Mouse (Mus musculus): Measurements from ENCODE around the gene Crebrf. TPM values are rescaled to one million over a fixed set of nuclear protein-coding genes. Genes with fewer than 3 reads are reported as not detected.

The Crebrf gene
- 61.7 TPM for polyA plus RNA-seq (2015; fragmentation: Illumina TruSeq; extraction: RNeasy Lipid Tissue Mini Kit (QIAGEN cat#74804); ENCODE audit: insufficient read depth, low replicate concordance)

GRCm38 (mm10) chr17:26715271-26715758 is at the start of gene Crebrf:
Gene Crebrf, plus strand, starts transcription at chr17:26715650.

DNA sequence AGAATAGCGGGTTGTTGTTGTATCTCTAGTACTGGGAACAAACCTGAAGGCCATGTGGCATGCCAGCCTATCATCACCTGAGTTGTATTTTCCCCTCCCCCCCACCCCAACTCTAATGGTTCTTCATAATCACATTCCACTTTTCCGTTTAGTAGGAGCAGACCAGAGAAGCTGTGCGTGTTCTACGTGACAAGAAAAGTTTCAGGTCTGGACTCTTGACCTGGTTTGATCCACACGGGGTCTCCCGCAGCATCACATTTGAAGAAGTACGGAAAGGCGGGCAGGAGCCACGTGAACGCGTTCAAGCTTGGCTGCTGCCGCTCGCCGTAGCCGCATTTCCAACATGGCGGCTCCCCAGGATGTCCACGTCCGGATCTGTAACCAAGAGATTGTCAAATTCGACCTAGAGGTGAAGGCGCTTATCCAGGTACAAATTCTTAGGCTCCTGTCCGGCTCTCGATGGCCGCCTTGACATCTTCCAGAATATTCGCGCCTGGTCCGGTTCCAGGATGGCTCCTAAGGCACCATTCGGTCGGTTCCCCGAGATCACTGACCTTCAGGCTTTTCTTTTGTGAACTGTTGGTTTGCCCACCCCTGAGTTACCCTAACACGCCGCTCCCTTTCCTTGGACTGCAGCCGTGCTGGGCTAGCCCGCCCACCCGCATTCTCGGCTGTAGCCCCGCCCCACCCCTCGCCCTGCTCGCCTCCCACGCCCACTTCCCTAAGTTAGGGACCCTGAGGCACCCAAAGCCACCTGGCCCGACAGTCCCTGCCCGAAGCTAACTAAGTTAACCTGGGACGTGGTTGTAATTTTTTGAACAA is 65.5 kb downstream of the Crebrf start, which contains the start of gene Bnip1:
TSS of gene Bnip1 (plus strand) at position 317 of the 822 bp plus-strand sequence.

Other genes starting within 250 kb of the Crebrf start
- 31.6 TPM for gene Ergic1, start 154.2 kb upstream of the Crebrf start, polyA plus RNA-seq (2015; fragmentation: Illumina TruSeq; extraction: RNeasy Lipid Tissue Mini Kit (QIAGEN cat#74804); ENCODE audit: insufficient read depth, low replicate concordance)
- gene Dusp1, start 153.5 kb upstream of the Crebrf start, polyA plus RNA-seq (2015; fragmentation: Illumina TruSeq; extraction: RNeasy Lipid Tissue Mini Kit (QIAGEN cat#74804); ENCODE audit: insufficient read depth, low replicate concordance): 38.0 TPM
- gene Atp6v0e, start 52.4 kb upstream of the Crebrf start, polyA plus RNA-seq (2015; fragmentation: Illumina TruSeq; extraction: RNeasy Lipid Tissue Mini Kit (QIAGEN cat#74804); ENCODE audit: insufficient read depth, low replicate concordance): 181 TPM
- gene Bnip1, start 65.4 kb downstream of the Crebrf start, polyA plus RNA-seq (2015; fragmentation: Illumina TruSeq; extraction: RNeasy Lipid Tissue Mini Kit (QIAGEN cat#74804); ENCODE audit: insufficient read depth, low replicate concordance): 46.1 TPM
- gene Nkx2-5, start 129.4 kb downstream of the Crebrf start, polyA plus RNA-seq (2015; fragmentation: Illumina TruSeq; extraction: RNeasy Lipid Tissue Mini Kit (QIAGEN cat#74804); ENCODE audit: insufficient read depth, low replicate concordance): not detected
- gene Kifc5b, start 201.4 kb downstream of the Crebrf start, polyA plus RNA-seq (2015; fragmentation: Illumina TruSeq; extraction: RNeasy Lipid Tissue Mini Kit (QIAGEN cat#74804); ENCODE audit: insufficient read depth, low replicate concordance): 2.3 TPM
- 41.9 TPM for gene Phf1, start 217.4 kb downstream of the Crebrf start, polyA plus RNA-seq (2015; fragmentation: Illumina TruSeq; extraction: RNeasy Lipid Tissue Mini Kit (QIAGEN cat#74804); ENCODE audit: insufficient read depth, low replicate concordance)
- 59.0 TPM for gene Cuta, start 223.9 kb downstream of the Crebrf start, polyA plus RNA-seq (2015; fragmentation: Illumina TruSeq; extraction: RNeasy Lipid Tissue Mini Kit (QIAGEN cat#74804); ENCODE audit: insufficient read depth, low replicate concordance)
- 2.5 TPM for gene Syngap1, start 225.6 kb downstream of the Crebrf start, polyA plus RNA-seq (2015; fragmentation: Illumina TruSeq; extraction: RNeasy Lipid Tissue Mini Kit (QIAGEN cat#74804); ENCODE audit: insufficient read depth, low replicate concordance)